Mouse (Mus musculus) embryonic facial prominence, embryonic 10.5 days (tissue): ENCODE results near the gene Crybb1. TPM values are rescaled to one million over a fixed set of nuclear protein-coding genes. Genes with fewer than 3 reads are reported as not detected.

Experiments
- DNase-seq: peaks from one replicate; pipeline ENCODE4 v3.0.0-alpha.2; 2017; ENCODE audit warnings: low spot score
- H3K27ac ChIP-seq: fragments of 300-500 bp; sonication (generic); replicated peaks from 2 replicates; pipeline ENCODE4 v1.5.1; 2016; ENCODE audit warnings: mild to moderate bottlenecking
- H3K27me3 ChIP-seq: fragments of 300-500 bp; sonication (generic); replicated peaks from 2 replicates; pipeline ENCODE4 v1.6.1; 2016; ENCODE audit warnings: low read depth, mild to moderate bottlenecking; ENCODE audit not compliant: poor library complexity, severe bottlenecking
- H3K36me3 ChIP-seq: fragments of 300-500 bp; sonication (generic); replicated peaks from 2 replicates; pipeline ENCODE4 v1.6.1; 2016; ENCODE audit warnings: mild to moderate bottlenecking, moderate library complexity
- H3K4me1 ChIP-seq: fragments of 300-500 bp; sonication (generic); 2 replicates; pipeline ENCODE4 v1.6.1; 2016
- H3K4me3 ChIP-seq: fragments of 300-500 bp; sonication (generic); 2 replicates; pipeline ENCODE4 v1.5.1; 2016; ENCODE audit warnings: mild to moderate bottlenecking, moderate library complexity
- H3K9me3 ChIP-seq: fragments of 300-500 bp; sonication (generic); 2 replicates; pipeline ENCODE4 v1.6.1; 2016; ENCODE audit warnings: mild to moderate bottlenecking
- WGBS: fragments of 180-500 bp; shearing (Covaris S2); methylation state at CpG from one replicate; pipeline ENCODE4 v1.1.7; 2016; 5-methylcytosine and 5-hydroxymethylcytosine counted together
- polyA plus RNA-seq: library from polyadenylated mRNA; unstranded; fragments of >200 nt; fragmentation: Nextera tagmentation; extraction: Ambion mirVana; gene quantifications from 2 replicates; pipeline ENCODE4 v1.2.1, GENCODE M21; 2016

Gene Crybb1
- polyA plus RNA-seq, 1 experiment from 2014 or later = 0.80 TPM

GRCm38 (mm10) chr5:112283543-112284202, 28.1 kb downstream of the Crybb1 start:
- Histone ChIP-seq H3K36me3 (no peaks in the 10 kb centered on the region), H3K27ac (peak overlapping the region; percentile 7; the same call in 1 of the 2 replicates), H3K4me1 (peaks cover 69% of the 10 kb centered on the region), H3K27me3 (no peaks in the 10 kb centered on the region), H3K9me3 (no peaks in the 10 kb centered on the region), H3K4me3 (no peak overlapping the region)
- no peak for DNase-seq
- WGBS = 75% methylated on average over 10 of the region's 10 CpGs

GRCm38 (mm10) chr5:112284203-112284582, 28.6 kb downstream of the Crybb1 start:
- Histone ChIP-seq H3K36me3 (no peaks in the 10 kb centered on the region), H3K27ac (peak overlapping the region; percentile 7), H3K4me1 (peaks cover 64% of the 10 kb centered on the region), H3K9me3 (no peaks in the 10 kb centered on the region), H3K27me3 (no peaks in the 10 kb centered on the region), H3K4me3 (no peak overlapping the region)
- 86% methylated on average over 7 of the region's 7 CpGs for WGBS
- DNase-seq = no peak

GRCm38 (mm10) chr5:112285548-112286085, 30.0 kb downstream of the Crybb1 start:
- WGBS = 94% methylated on average over 7 of the region's 7 CpGs

GRCm38 (mm10) chr5:112286608-112286983, 31.0 kb downstream of the Crybb1 start:
- no peak for DNase-seq
- Histone ChIP-seq H3K9me3 (no peaks in the 10 kb centered on the region), H3K27ac (no peak overlapping the region), H3K4me1 (peaks cover 45% of the 10 kb centered on the region), H3K27me3 (no peaks in the 10 kb centered on the region), H3K36me3 (no peaks in the 10 kb centered on the region), H3K4me3 (no peak overlapping the region)
- 81% methylated on average over 2 of the region's 2 CpGs for WGBS

More at GRCm38 (mm10) chr5:112285548-112286085, 30.0 kb downstream of the Crybb1 start:
- no peak for DNase-seq
- no peaks in the 10 kb centered on the region for H3K27me3 ChIP-seq
- H3K36me3 ChIP-seq = no peaks in the 10 kb centered on the region
- H3K4me1 ChIP-seq = peaks cover 55% of the 10 kb centered on the region
- H3K9me3 ChIP-seq = no peaks in the 10 kb centered on the region
- no peak overlapping the region for H3K27ac ChIP-seq
- no peak overlapping the region for H3K4me3 ChIP-seq

- peaks cover 43% of the 10 kb centered on the region for H3K4me1 ChIP-seq
- H3K9me3 ChIP-seq = no peaks in the 10 kb centered on the region
- WGBS = 81% methylated on average over 11 of the region's 11 CpGs
- no peaks in the 10 kb centered on the region for H3K27me3 ChIP-seq
- H3K36me3 ChIP-seq = no peaks in the 10 kb centered on the region
- no peak overlapping the region for H3K4me3 ChIP-seq
- H3K27ac ChIP-seq = no peak overlapping the region
- DNase-seq = no peak
Measured at GRCm38 (mm10) chr5:112286984-112287641, 31.5 kb downstream of the Crybb1 start.

- Histone ChIP-seq H3K36me3 (no peaks in the 10 kb centered on the region), H3K27me3 (no peaks in the 10 kb centered on the region), H3K9me3 (no peaks in the 10 kb centered on the region), H3K27ac (no peak overlapping the region), H3K4me3 (no peak overlapping the region), H3K4me1 (peaks cover 38% of the 10 kb centered on the region)
- 87% methylated on average over 2 of the region's 2 CpGs for WGBS
- DNase-seq = no peak
Measured at GRCm38 (mm10) chr5:112287652-112288051, 32.0 kb downstream of the Crybb1 start.

GRCm38 (mm10) chr5:112288193-112289141, 32.9 kb downstream of the Crybb1 start:
- Histone ChIP-seq H3K27me3 (no peaks in the 10 kb centered on the region), H3K4me1 (peaks cover 38% of the 10 kb centered on the region), H3K9me3 (no peaks in the 10 kb centered on the region), H3K27ac (peak overlapping the region; percentile 30; the same call in 1 of the 2 replicates), H3K36me3 (no peaks in the 10 kb centered on the region), H3K4me3 (no peak overlapping the region)
- DNase-seq = no peak
- WGBS = 86% methylated on average over 9 of the region's 9 CpGs

GRCm38 (mm10) chr5:112289236-112289635, 33.6 kb downstream of the Crybb1 start:
- H3K36me3 ChIP-seq = no peaks in the 10 kb centered on the region
- H3K27me3 ChIP-seq = no peaks in the 10 kb centered on the region
- H3K9me3 ChIP-seq = no peaks in the 10 kb centered on the region
- WGBS = 92% methylated on average over 8 of the region's 8 CpGs
- no peak for DNase-seq
- H3K4me1 ChIP-seq = peaks cover 35% of the 10 kb centered on the region
- H3K4me3 ChIP-seq = no peak overlapping the region
- no peak overlapping the region for H3K27ac ChIP-seq

GRCm38 (mm10) chr5:112289819-112290535, 34.4 kb downstream of the Crybb1 start:
- peaks cover 40% of the 10 kb centered on the region for H3K4me1 ChIP-seq
- 89% methylated on average over 16 of the region's 16 CpGs for WGBS
- H3K27me3 ChIP-seq = no peaks in the 10 kb centered on the region
- no peaks in the 10 kb centered on the region for H3K9me3 ChIP-seq
- DNase-seq = no peak
- no peaks in the 10 kb centered on the region for H3K36me3 ChIP-seq
- H3K4me3 ChIP-seq = no peak overlapping the region
- H3K27ac ChIP-seq = no peak overlapping the region

GRCm38 (mm10) chr5:112290536-112290880, 34.9 kb downstream of the Crybb1 start:
- Histone ChIP-seq H3K4me3 (no peak overlapping the region), H3K4me1 (peaks cover 45% of the 10 kb centered on the region), H3K27me3 (no peaks in the 10 kb centered on the region), H3K27ac (no peak overlapping the region), H3K36me3 (no peaks in the 10 kb centered on the region), H3K9me3 (no peaks in the 10 kb centered on the region)
- 92% methylated on average over 8 of the region's 8 CpGs for WGBS
- no peak for DNase-seq

GRCm38 (mm10) chr5:112291866-112292265, 36.3 kb downstream of the Crybb1 start:
- Histone ChIP-seq H3K4me3 (no peak overlapping the region), H3K27ac (no peak overlapping the region), H3K9me3 (no peaks in the 10 kb centered on the region), H3K36me3 (no peaks in the 10 kb centered on the region), H3K27me3 (no peaks in the 10 kb centered on the region), H3K4me1 (peaks cover 50% of the 10 kb centered on the region)
- 91% methylated on average over 5 of the region's 5 CpGs for WGBS
- no peak for DNase-seq
